Mouse (Mus musculus) heart, adult 2 months (tissue): ENCODE data around the gene Armc5.

Experiments
- CTCF ChIP-seq: fragments of 200-600 bp; IDR thresholded peaks from 2 replicates; pipeline ENCODE4 v1.8.1; 2022; ENCODE audit warnings: antibody characterized with exemption, mild to moderate bottlenecking, moderate library complexity
- EP300 ChIP-seq: fragments of 200-500 bp; IDR thresholded peaks from 2 replicates; pipeline ENCODE4 v1.6.1; 2011; ENCODE audit warnings: low read depth, low read length, control low read depth; ENCODE audit not compliant: insufficient read depth
- POLR2A ChIP-seq: fragments of 200-500 bp; IDR thresholded peaks from 2 replicates; pipeline ENCODE4 v1.6.1; 2011; ENCODE audit warnings: mild to moderate bottlenecking, low read depth, low read length, control low read depth; ENCODE audit not compliant: insufficient read depth

DNA sequence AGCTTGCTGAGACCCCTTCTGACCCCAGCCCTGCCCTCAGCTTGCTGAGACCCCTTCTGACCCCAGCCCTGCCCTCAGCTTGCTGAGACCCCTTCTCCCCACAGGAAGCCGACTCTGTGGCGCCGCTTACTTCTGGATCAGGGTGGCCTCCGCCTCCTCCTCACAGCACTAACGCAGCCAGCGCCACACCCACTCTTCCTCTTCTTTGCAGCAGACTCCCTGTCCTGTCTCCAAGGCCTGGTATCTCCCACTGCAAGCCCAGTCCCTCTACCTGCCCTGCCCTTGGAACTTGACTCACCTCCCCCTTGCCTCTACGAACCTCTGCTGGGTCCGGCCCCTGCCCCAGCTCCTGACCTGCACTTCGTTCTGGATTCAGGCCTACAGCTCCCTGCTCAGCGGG lies 6.8 kb downstream of the Armc5 start:
- TF ChIP-seq POLR2A: no peak
- TF ChIP-seq CTCF: no peak
- no peak for TF ChIP-seq EP300
